Mouse (Mus musculus) kidney, embryonic 14.5 days (tissue): Measurements from ENCODE around the gene Cacna1a. TPM values are rescaled to one million over a fixed set of nuclear protein-coding genes. Genes with fewer than 3 reads are reported as not detected.

Experiments
- ATAC-seq: fragments of 200-750 bp; cut with Nextera tagmentation; 2 replicates; pipeline ENCODE4 v1.8.0; 2017; ENCODE audit warnings: moderate number of reproducible peaks, mild to moderate bottlenecking, moderate TSS enrichment, moderate library complexity; ENCODE audit not compliant: low FRiP score, low TSS enrichment
- H3K27ac ChIP-seq: fragments of 300-500 bp; sonication (generic); 2 replicates; pipeline ENCODE4 v1.5.1; 2014; ENCODE audit warnings: low read depth, mild to moderate bottlenecking, low read length, moderate library complexity, mixed read lengths
- H3K27me3 ChIP-seq: fragments of 300-500 bp; sonication (generic); 2 replicates; pipeline ENCODE4 v1.6.1; 2014; ENCODE audit warnings: mild to moderate bottlenecking, low read length; ENCODE audit not compliant: control insufficient read depth, insufficient read depth
- H3K36me3 ChIP-seq: fragments of 300-500 bp; sonication (generic); 2 replicates; pipeline ENCODE4 v1.6.1; 2014; ENCODE audit warnings: low read length, mixed read lengths; ENCODE audit not compliant: control insufficient read depth, insufficient read depth
- H3K4me1 ChIP-seq: fragments of 300-500 bp; sonication (generic); 2 replicates; pipeline ENCODE4 v1.6.1; 2014; ENCODE audit warnings: low read length, mixed read lengths; ENCODE audit not compliant: control insufficient read depth, insufficient read depth
- H3K4me2 ChIP-seq: fragments of 300-500 bp; sonication (generic); replicated peaks from 2 replicates; pipeline ENCODE4 v1.6.1; 2014; ENCODE audit warnings: low read depth, mild to moderate bottlenecking, low read length
- H3K4me3 ChIP-seq: fragments of 300-500 bp; sonication (generic); 2 replicates; pipeline ENCODE4 v1.5.1; 2014; ENCODE audit warnings: mild to moderate bottlenecking, low read length
- H3K9ac ChIP-seq: fragments of 300-500 bp; sonication (generic); 2 replicates; pipeline ENCODE4 v1.6.1; 2014; ENCODE audit warnings: low read depth, mild to moderate bottlenecking, low read length, moderate library complexity
- H3K9me3 ChIP-seq: fragments of 300-500 bp; sonication (generic); 2 replicates; pipeline ENCODE4 v1.6.1; 2016; ENCODE audit warnings: low read length; ENCODE audit not compliant: control insufficient read depth
- WGBS: fragments of 180-500 bp; shearing (Covaris S2); extraction: QIAGEN DNeasy Blood & Tissue Kit; methylation state at CpG from one replicate; pipeline ENCODE4 v1.1.7; 2014; 5-methylcytosine and 5-hydroxymethylcytosine counted together
- polyA plus RNA-seq: library from polyadenylated mRNA; unstranded; fragments of >200 nt; fragmentation: Nextera tagmentation; extraction: Ambion mirVana; gene quantifications from 2 replicates; pipeline ENCODE4 v1.2.1, GENCODE M21; 2014

Gene Cacna1a
- polyA plus RNA-seq, 1 experiment from 2014 or later, result 4.4 TPM

- H3K27ac ChIP-seq, result peak within 1 kb of the TSS; percentile 92
- H3K9me3 ChIP-seq, result no peaks in the 10 kb centered on the region
- H3K4me2 ChIP-seq, result peak within 1 kb of the TSS; percentile 84
- WGBS, result 1% methylated on average over 33 of the region's 37 CpGs
- no peaks in the 10 kb centered on the region for H3K27me3 ChIP-seq
- H3K4me3 ChIP-seq, result peak within 1 kb of the TSS; percentile 91
- H3K9ac ChIP-seq, result peak within 1 kb of the TSS; percentile 97
- peaks cover 28% of the 10 kb centered on the region; the same call in 1 of the 2 replicates for H3K36me3 ChIP-seq
- ATAC-seq, result peak; percentile 82
- peaks cover 25% of the 10 kb centered on the region for H3K4me1 ChIP-seq
Observed at GRCm38 (mm10) chr8:84687705-84688100, 299.5 kb downstream of the Cacna1a start, which contains the start of gene Nacc1. Gene Nacc1, minus strand, starts transcription at chr8:84687862.

DNA sequence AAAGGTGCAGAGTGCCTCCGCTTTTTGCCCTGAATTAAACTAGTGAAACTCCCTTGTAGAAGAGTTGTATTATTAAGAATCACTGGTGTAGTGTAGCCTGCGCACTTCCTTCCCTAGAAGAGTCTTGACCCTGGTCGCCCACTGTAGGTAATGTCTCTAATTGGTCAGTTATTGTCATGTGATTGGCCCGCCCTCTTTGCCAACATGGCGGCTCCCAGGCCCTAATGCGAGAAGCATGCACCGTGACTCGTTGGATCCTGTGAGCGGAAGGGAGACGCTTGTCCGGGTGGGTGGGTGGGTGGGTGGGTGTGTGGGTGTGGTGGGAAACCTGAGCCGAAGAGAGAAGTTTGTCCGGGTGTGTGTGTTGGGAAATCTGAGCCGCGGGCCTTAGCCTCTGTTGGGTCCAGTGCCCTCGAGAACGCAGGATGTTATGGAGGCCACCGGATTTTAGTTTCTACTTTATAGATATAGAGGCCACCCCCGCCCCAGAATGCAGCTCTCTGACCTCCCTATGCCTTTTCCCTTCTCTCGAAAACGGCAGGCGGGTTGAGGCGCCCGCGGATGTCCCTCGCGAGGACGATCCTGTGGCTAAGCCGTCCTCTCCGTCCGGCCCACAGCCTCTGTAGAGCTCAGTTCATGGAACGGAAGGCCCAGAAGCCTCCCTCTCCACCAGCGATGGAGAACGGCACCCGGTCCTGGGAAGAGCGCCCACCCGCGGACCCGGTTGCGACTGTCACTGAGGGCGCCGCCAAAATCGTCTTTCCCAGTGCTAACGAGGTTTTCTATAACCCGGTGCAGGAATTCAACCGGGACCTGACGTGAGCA, 301.1 kb downstream of the Cacna1a start:
- Histone ChIP-seq H3K36me3 (peaks cover 29% of the 10 kb centered on the region; the same call in 1 of the 2 replicates), H3K9me3 (no peaks in the 10 kb centered on the region), H3K4me2 (peak overlapping the region; percentile 85), H3K9ac (peak overlapping the region; percentile 77), H3K4me1 (peaks cover 25% of the 10 kb centered on the region), H3K4me3 (peak overlapping the region; percentile 78), H3K27ac (peak overlapping the region; percentile 43; the same call in 1 of the 2 replicates), H3K27me3 (no peaks in the 10 kb centered on the region)
- under 1% methylated on average over 47 of the region's 47 CpGs for WGBS
- peak; percentile 84 for ATAC-seq

Other genes starting within 250 kb of the Cacna1a start
- 11.7 and 17.7 TPM in 2 replicates for gene Cc2d1a, start 240.5 kb upstream of the Cacna1a start, polyA plus RNA-seq
- gene 4930432K21Rik, start 240.4 kb upstream of the Cacna1a start, polyA plus RNA-seq, result 0.87 and 1.2 TPM in 2 replicates
- 4.3 and 5.5 TPM in 2 replicates for gene Nanos3, start 203.2 kb upstream of the Cacna1a start, polyA plus RNA-seq
- gene Zswim4, start 151.4 kb upstream of the Cacna1a start, polyA plus RNA-seq, result 10.2 and 15.7 TPM in 2 replicates
- gene D8Ertd738e, start 138.7 kb upstream of the Cacna1a start, polyA plus RNA-seq, result 388 TPM in 2 replicates
- 73.2 and 80.1 TPM in 2 replicates for gene Mri1, start 131.1 kb upstream of the Cacna1a start, polyA plus RNA-seq
- 15.4 and 21.1 TPM in 2 replicates for gene Ccdc130, start 118.1 kb upstream of the Cacna1a start, polyA plus RNA-seq